Mouse (Mus musculus) Muller cell, postnatal 12 days (primary cell): ENCODE measurements around the gene Psmd6.

Experiments used
- DNase-seq: peaks from one replicate; pipeline ENCODE4 v3.0.0-alpha.2; 2015; ENCODE audit errors: inconsistent ontology term

Psmd6 gene

GRCm38 (mm10) chr14:14120230-14121096, at the start of gene Psmd6:
TSS of gene Psmd6 (minus strand) at chr14:14120984.
- peak; percentile 90 for DNase-seq

DNA sequence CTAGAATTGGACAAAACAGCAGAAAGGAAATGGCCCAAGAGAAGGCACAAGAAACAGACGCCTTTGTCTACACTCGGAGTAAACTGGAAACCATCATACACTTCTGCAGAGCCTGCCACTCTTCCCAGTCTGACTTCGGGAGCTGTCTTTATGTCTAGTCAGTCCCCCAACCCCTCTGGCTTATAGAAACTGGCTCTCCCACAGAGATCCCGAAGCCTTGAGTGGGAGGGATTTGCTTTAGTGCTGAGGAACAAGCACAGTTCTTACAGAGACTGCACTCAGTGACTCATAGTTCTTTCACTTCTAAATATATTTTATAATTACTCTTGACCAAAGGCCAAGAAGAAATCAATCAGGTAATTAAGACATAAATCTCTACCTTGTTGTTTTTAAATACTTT, 10.1 kb downstream of the Psmd6 start:
- DNase-seq: no peak

DNA sequence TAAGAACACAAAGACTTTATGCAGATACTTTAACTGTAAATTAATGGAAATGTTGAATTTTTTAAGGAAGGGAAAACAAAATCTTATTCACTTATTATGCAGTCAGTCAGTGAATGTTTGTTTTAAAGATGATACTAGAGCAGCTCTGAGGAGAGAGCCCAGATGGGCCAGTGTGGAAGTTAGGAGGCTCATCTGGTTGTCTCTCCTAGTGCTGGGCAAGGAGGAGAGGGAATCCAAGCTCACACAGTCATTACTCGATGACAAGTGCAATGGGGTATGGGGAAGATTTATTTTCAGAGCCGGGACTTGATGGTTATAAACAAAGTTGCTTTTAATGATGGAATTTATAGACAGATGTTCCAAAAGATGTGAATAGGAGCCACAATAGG, 15.9 kb downstream of the Psmd6 start:
- DNase-seq: no peak

DNA sequence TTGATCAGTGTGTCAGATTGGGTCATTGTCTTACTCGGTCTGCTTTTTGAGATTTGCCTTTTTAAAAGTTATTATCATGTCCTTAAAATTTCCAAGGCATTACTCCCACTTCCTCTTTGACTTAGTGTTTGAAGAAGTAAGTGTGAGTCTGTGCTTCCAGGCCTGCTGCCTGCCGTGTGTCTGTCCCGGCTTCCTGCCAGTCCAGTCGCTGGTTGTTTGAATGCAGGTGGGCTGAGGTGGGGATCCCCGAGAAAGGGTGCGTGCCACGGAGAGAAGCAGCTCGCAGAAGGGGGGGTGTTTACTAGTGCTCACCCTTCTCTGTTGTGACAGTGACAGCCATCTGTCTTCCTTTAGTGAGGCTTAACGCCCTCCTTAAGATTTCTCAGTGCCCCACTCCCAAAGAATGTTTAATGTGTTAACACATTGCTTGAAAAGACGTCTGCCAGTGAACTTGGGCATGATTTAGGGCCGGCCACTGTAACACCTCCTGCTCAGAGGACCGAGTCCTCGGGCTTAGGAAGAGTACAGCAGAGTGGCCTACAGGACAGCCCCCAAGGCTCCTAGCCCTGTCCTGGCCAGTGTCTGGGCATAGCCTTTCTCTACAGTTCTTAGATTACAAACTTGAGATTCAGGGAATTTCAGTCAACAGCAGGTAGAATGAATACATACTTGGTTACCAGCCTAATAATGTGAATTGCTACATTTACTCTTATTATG, 16.4 kb downstream of the Psmd6 start:
- no peak for DNase-seq

- no peak for DNase-seq
Measured at GRCm38 (mm10) chr14:14101296-14101695, 19.5 kb downstream of the Psmd6 start.

GRCm38 (mm10) chr14:14100773-14101280, 20.0 kb downstream of the Psmd6 start:
- DNase-seq: no peak

DNA sequence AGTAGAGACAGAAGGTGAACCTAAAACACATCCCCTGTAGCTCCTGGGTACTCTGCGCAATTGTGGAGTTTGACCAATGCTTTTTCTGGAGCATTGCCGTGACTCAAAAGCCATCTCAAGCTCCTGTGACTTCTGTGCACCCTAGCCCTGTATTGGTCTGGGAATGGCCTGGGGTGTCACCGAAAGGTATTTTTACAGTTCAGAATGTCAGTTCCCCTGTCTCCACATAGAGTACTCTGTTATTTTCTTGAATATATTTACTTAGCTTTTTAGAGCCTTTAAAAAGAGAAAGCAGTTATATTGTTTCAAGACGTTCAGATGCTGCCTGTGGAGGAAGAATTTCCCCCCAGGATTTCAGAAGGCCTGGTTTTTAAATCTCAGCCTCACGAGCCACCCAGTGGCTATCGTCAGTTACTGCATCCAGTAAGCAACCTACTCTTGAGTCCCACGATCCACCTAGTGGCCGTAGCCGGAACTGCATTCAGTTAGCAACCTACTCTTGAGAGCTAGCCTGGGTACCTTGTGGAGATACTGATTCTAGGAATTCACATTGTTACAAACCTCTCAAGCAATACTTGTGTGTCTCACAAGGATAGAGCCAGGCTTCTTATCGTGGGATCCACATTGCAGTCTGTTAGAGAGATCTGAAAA, 22.3 kb downstream of the Psmd6 start:
- DNase-seq: peak; percentile 71

- no peak for DNase-seq
Measured at GRCm38 (mm10) chr14:14090571-14090970, 30.2 kb downstream of the Psmd6 start.

GRCm38 (mm10) chr14:14088016-14088791, 32.6 kb downstream of the Psmd6 start:
- no peak for DNase-seq

- DNase-seq: no peak
Measured at GRCm38 (mm10) chr14:14087348-14087747, 33.4 kb downstream of the Psmd6 start.

- no peak for DNase-seq
Measured at GRCm38 (mm10) chr14:14086711-14087263, 34.0 kb downstream of the Psmd6 start.

GRCm38 (mm10) chr14:14083811-14084210, 37.0 kb downstream of the Psmd6 start:
- DNase-seq: no peak

DNA sequence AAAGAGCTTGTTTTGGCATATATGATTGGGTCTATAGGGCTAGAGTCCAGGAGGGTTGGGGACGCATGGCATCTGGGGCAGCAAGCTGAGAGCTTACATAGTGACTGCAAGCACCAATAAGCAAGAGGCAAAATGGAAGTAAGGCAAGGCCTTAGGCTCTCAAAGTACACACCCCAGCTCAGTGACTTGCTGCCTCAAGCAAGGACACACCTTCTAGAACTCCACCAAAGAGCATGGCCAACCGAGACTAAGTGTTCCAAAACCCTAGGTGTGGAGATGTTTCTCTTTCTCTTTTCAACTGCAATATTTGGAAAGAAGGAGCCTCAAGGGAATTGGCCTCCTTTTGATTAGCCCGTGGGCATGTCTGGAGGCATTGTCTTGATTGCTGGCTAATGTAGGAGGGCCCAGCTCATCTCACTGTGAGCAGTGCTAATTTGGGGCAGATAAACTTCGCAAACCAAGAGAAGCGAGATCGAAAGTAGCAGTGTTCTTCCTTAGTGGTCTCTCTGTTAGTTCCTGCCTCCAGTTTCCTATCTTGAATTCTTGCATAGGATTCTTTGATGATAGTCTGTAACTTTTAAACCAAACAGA, 40.1 kb downstream of the Psmd6 start:
- no peak for DNase-seq

GRCm38 (mm10) chr14:14071456-14071855, 49.3 kb downstream of the Psmd6 start:
- DNase-seq: no peak

DNA sequence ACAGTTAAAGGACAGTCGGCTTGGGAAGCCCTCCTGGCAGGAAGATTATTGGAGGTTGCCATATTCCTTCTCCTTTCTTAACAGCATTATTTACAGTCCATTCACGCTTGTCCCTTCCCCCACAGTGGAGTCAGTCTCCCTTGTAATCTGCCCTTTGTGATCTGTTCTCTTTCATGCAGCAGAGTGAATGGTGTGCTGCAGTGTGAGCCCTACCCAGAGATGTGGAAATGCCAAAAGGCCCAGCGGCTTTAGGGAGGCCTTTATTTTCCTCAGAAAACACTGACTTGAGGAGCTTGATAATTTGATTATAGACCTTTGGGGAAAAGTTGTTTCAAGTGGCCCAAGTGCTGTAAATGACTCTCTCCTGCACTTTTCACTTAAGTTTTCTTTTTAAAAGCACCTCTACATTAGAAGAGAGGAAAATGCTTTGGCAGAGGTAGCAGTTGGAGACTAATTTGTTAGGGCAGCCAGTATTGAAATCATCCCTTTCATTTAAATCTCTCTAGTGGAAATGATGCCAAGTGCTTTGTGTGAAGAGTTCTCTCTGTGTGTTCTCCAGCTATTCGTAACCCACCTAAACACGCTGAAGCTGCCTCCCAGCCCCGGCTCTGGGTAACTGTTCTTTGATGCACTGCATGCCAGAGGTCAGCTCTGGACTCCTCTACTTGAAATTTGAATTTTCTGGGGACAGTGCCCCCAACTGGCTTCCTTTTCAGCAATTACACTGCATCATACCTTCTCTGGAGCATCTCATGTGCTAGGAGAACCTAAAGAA, 50.1 kb downstream of the Psmd6 start:
- DNase-seq: peak; percentile 78

DNA sequence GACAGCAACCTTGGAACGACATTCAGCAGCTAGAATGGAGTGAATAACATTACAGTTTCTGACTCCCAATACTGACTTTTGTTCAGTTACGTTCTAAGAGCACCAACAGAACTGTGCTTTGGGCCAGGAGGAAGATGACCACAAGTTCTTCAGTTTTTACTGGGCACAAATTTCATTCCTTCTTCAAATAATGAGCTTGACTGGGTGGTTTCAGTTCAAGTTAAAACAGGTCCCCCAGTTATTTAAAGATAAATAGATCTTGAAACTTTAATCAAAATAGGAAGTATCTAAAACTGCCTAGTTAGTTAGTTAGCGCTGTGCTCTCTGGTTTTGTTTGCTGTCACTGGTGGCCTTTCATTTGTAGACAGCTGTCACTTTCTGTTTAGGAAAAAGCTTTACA, 52.2 kb downstream of the Psmd6 start:
- DNase-seq: no peak

GRCm38 (mm10) chr14:14067648-14068472, 52.9 kb downstream of the Psmd6 start:
- DNase-seq: peak; percentile 40

GRCm38 (mm10) chr14:14066241-14066640, 54.5 kb downstream of the Psmd6 start:
- no peak for DNase-seq

DNA sequence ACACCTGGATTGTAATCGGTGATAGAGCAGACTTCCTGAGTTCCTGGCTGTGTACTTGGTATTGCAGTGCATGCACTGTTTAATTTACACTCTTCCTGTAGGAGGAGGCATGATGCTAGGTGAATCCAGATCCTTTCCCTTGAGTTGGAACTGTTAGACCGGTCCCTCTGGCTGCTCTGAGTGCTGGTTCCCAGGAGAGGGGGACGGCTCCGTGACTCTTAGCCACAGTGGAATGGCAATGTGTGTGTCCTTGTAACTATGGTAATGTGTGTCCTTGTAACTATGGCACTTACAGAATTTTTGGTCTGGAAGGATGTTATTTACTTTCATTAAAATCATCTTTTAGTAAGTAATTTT, 55.7 kb downstream of the Psmd6 start:
- no peak for DNase-seq
